Mouse (Mus musculus): Measurements from ENCODE around the gene Slc33a1. TPM values are rescaled to one million over a fixed set of nuclear protein-coding genes. Genes with fewer than 3 reads are reported as not detected.
A peak's percentile ranks its signal among the peaks of the same experiment; 100 is the strongest.

Gene Slc33a1
- polyA plus RNA-seq, 1 experiment: 13.9 TPM

DNA sequence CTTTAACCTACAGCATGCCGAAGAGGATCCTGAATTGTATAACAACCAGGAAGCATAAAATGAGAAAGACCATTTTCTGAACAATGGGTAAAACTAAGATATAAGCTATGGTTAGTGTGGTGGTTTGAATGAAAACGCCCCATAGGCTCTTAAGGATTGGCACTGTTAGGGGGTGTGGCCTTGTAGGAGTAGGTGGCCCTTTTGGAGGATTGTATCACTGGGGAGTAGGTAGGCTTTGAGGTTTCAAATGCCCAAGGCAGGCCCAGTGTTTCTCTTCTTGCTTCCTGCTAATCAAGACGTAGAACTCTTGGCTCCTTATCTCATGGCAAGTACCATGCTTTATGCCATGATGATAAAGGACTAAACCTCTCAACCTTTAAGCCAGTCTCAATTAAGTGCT lies 14.7 kb downstream of the Slc33a1 start:
- Histone ChIP-seq H3K4me1 (peaks cover 11% of the 10 kb centered on the region; the same call in 1 of the 2 replicates), H3K4me3 (replicated peaks) (no peak overlapping the region), H3K9me3 (no peaks in the 10 kb centered on the region), H3K36me3 (replicated peaks; ENCODE audit: low read length) (peaks cover 72% of the 10 kb centered on the region), H3K27me3 (replicated peaks) (no peaks in the 10 kb centered on the region)
- TF ChIP-seq FLI1 (IDR thresholded peaks at IDR 0.05; ENCODE audit: low read length): no peak
- TF ChIP-seq GATA1 (IDR thresholded peaks at IDR 0.05; ENCODE audit: borderline replicate concordance, low read length): no peak

DNA sequence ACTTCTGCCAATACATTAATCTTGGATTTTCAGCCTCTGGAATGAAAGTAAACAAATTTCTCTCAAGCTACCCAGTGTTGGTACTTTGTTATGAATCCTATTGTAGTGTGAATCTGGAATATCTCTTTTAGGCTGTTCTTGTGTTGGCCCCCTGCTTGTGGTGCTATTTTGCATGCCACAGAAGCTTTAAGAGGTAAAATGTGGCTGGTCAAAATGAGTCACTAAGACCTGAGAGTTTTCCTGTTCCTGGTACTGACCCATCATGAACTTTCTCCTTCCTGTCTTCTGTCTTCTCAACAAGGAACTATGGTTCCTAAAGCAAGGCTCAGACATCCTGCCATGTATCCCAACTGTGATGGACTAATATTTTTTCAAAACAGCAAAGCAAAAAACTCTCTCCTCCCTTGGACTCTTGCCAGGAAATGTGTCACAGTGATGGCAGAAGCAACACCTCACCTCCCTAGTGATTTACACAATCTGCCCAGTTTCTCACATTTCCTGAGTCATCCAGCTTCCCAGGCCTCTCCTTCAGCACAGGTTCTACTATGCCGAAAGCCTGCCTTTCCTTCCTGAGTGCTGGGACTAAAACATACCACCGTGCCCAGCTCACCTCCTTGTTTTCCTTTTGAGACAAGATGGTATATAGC lies 23.2 kb downstream of the Slc33a1 start:
- H3K36me3 ChIP-seq (replicated peaks; ENCODE audit: low read length): peaks cover 62% of the 10 kb centered on the region
- no peak overlapping the region for H3K4me3 ChIP-seq (replicated peaks)
- TF ChIP-seq FLI1 (IDR thresholded peaks at IDR 0.05; ENCODE audit: low read length) (no peak), GATA1 (IDR thresholded peaks at IDR 0.05; ENCODE audit: borderline replicate concordance, low read length) (no peak)
- H3K9me3 ChIP-seq: no peaks in the 10 kb centered on the region
- no peaks in the 10 kb centered on the region for H3K4me1 ChIP-seq
- no peaks in the 10 kb centered on the region for H3K27me3 ChIP-seq (replicated peaks)

- Histone ChIP-seq H3K36me3 (replicated peaks; ENCODE audit: low read length) (peaks cover 44% of the 10 kb centered on the region), H3K9me3 (no peaks in the 10 kb centered on the region), H3K4me1 (no peaks in the 10 kb centered on the region), H3K4me3 (replicated peaks) (no peak overlapping the region), H3K27me3 (replicated peaks) (no peaks in the 10 kb centered on the region)
- no peak for TF ChIP-seq FLI1 (IDR thresholded peaks at IDR 0.05; ENCODE audit: low read length)
- no peak for TF ChIP-seq GATA1 (IDR thresholded peaks at IDR 0.05; ENCODE audit: borderline replicate concordance, low read length)
Observed at GRCm38 (mm10) chr3:63938928-63939327, 25.6 kb downstream of the Slc33a1 start.

DNA sequence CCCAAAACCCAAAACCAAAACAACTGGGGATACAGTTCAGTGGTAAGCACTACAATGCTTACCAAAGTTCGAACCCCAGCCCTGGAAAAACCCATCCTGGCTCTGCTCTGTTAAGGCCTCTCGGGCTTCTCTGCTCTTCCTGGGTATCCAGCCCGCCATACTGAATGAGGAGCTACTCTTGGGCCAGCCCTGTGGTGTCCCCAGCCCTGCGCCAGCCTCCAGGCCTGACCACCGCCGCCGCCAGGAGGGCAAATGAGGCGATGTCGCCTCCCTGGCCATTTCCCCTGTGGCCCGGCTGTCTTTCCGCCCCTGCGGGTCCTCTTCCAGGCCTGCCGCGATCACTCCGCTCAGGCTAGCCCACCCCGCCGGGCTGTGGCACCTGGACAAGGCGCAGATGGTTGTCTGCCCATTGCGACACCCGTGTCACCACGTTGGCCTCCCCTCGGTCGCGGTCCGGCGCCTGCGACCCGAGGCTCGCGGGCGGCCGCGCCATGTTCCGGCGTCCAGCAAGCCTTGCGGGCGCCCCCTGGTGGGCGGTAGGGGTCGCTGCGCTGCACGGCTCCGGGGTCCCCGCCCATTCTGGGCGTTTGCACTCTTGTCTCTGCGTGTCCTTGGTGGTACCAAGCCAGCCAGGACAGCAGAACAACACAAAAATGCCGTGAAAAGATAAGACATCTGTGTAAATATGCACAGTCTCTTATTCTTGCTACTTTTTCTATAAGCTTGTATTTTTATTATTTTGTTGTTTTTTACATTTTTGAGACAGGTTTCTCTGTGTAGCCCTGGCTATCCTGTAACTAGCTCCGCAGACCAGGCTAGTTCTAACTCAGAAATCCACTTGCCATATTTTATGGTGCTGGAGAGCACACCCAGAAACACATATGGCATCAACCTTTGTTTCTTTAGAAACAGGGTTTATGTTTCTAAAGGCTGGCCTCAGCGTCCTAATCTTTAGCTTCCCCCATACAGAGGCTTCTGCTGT lies 35.4 kb downstream of the Slc33a1 start, which contains the start of gene E130311K13Rik:
Gene E130311K13Rik (minus strand): TSS at position 595 of the 982 bp plus-strand sequence.
- Histone ChIP-seq H3K9me3 (no peaks in the 10 kb centered on the region), H3K4me3 (replicated peaks) (peak within 1 kb of the TSS; percentile 93), H3K27me3 (replicated peaks) (no peaks in the 10 kb centered on the region), H3K36me3 (replicated peaks; ENCODE audit: low read length) (peaks cover 7% of the 10 kb centered on the region), H3K4me1 (peaks cover 7% of the 10 kb centered on the region; the same call in 1 of the 2 replicates)
- TF ChIP-seq FLI1 (IDR thresholded peaks at IDR 0.05; ENCODE audit: low read length): no peak
- no peak for TF ChIP-seq GATA1 (IDR thresholded peaks at IDR 0.05; ENCODE audit: borderline replicate concordance, low read length)

DNA sequence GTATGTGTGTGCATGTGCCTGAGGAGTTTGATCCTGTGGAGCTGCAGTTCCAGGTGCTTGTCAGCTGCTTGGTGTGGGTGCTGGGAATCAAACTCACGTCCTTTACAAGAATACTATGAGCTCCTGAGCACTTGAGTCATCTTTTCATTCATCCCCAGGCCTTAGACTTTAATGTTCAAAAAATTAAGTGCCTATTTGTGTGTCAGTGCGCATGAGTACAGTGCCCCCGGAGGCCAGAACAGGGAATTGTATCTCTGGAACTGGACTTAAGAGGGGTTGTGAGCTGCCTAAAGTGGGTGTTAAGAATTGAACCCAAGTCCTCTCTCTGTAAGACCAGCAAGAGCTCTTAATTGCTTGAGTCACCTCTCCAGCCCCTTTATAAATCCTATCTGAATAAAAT lies 44.9 kb downstream of the Slc33a1 start:
- Histone ChIP-seq H3K27me3 (replicated peaks) (no peaks in the 10 kb centered on the region), H3K9me3 (no peaks in the 10 kb centered on the region), H3K4me1 (no peaks in the 10 kb centered on the region), H3K4me3 (replicated peaks) (no peak overlapping the region), H3K36me3 (replicated peaks; ENCODE audit: low read length) (peaks cover 51% of the 10 kb centered on the region)
- no peak for TF ChIP-seq GATA1 (IDR thresholded peaks at IDR 0.05; ENCODE audit: borderline replicate concordance, low read length)

- TF ChIP-seq GATA1 (IDR thresholded peaks at IDR 0.05; ENCODE audit: borderline replicate concordance, low read length) (no peak), FLI1 (IDR thresholded peaks at IDR 0.05; ENCODE audit: low read length) (no peak)
- Histone ChIP-seq H3K9me3 (no peaks in the 10 kb centered on the region), H3K27me3 (replicated peaks) (peaks cover 2% of the 10 kb centered on the region), H3K4me1 (peaks cover 2% of the 10 kb centered on the region), H3K4me3 (replicated peaks) (no peak overlapping the region), H3K36me3 (replicated peaks; ENCODE audit: low read length) (peaks cover 14% of the 10 kb centered on the region)
Observed at GRCm38 (mm10) chr3:63910301-63910700, 54.3 kb downstream of the Slc33a1 start.

- Histone ChIP-seq H3K9me3 (peaks cover 6% of the 10 kb centered on the region), H3K4me1 (peaks cover 6% of the 10 kb centered on the region), H3K36me3 (replicated peaks; ENCODE audit: low read length) (no peaks in the 10 kb centered on the region), H3K4me3 (replicated peaks) (peak overlapping the region; percentile 89), H3K27me3 (replicated peaks) (peaks cover 4% of the 10 kb centered on the region)
- TF ChIP-seq FLI1 (IDR thresholded peaks at IDR 0.05; ENCODE audit: low read length) (no peak), GATA1 (IDR thresholded peaks at IDR 0.05; ENCODE audit: borderline replicate concordance, low read length) (no peak)
Observed at GRCm38 (mm10) chr3:63905241-63905640, 59.3 kb downstream of the Slc33a1 start.

DNA sequence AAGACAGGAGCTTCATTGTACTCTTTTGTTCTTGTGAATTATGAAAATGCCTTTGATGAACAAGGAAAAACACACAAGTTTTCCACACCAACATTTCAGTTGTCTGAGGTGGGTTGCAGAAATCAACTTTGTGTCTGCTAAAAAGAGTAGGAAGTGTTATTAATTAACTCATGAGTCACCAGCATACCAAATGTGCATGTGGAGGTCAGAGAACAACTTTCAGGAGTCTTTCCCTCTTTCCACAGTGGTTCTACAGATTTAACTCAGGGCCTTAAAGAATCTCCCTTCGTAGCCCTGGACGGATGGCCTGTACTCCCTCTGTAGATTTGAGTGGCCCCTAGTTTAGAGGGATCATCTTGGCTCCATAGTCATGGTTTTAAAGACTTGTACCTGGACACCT lies 60.4 kb downstream of the Slc33a1 start:
- Histone ChIP-seq H3K4me1 (peaks cover 17% of the 10 kb centered on the region), H3K9me3 (peaks cover 6% of the 10 kb centered on the region), H3K27me3 (replicated peaks) (peaks cover 13% of the 10 kb centered on the region), H3K4me3 (replicated peaks) (no peak overlapping the region), H3K36me3 (replicated peaks; ENCODE audit: low read length) (no peaks in the 10 kb centered on the region)
- no peak for TF ChIP-seq FLI1 (IDR thresholded peaks at IDR 0.05; ENCODE audit: low read length)
- no peak for TF ChIP-seq GATA1 (IDR thresholded peaks at IDR 0.05; ENCODE audit: borderline replicate concordance, low read length)

DNA sequence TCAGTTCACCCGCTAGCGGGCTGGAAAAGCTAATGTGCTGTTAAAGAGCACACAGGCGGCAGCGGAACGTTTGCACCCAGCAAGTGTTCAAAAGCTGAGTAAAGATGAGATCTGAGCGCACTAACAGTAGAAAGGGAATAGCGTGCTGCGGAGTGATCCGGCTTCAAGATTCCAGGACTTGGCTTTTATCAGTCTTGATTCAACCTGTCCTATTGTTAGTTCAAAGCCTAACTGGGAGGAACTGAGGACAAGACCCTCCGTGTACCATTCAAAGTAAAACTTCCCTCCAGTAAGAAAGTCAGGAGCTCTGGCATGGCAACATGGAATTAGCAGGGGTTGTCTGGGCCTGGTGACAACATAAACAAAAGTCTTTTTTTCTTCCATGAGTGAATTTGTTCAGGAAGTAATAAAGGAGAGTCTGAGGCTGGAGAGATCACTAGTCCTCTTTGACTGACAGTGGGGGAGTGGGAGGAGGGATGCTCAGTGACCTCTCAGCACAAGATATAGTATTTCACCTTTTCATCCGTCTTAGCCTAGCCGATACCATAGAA lies 64.5 kb downstream of the Slc33a1 start:
- TF ChIP-seq FLI1 (IDR thresholded peaks at IDR 0.05; ENCODE audit: low read length) (no peak), GATA1 (IDR thresholded peaks at IDR 0.05; ENCODE audit: borderline replicate concordance, low read length) (no peak)
- peaks cover 22% of the 10 kb centered on the region for H3K27me3 ChIP-seq (replicated peaks)
- H3K9me3 ChIP-seq: peaks cover 6% of the 10 kb centered on the region
- H3K36me3 ChIP-seq (replicated peaks; ENCODE audit: low read length): no peaks in the 10 kb centered on the region
- H3K4me1 ChIP-seq: peaks cover 19% of the 10 kb centered on the region
- H3K4me3 ChIP-seq (replicated peaks): peak overlapping the region; percentile 33

Data from megakaryocyte, embryonic 14.5 days (primary cell).